Mouse (Mus musculus) neural tube, embryonic 14.5 days (tissue): ENCODE measurements at regions not wholly inside any gene's neighbourhood (a gene's known extent, or its start where the extent isn't known, plus 50 kb on each side); places are given as distances from the start of the nearest gene placed in this dataset.

Source experiments
- ATAC-seq: fragments of 200-750 bp; cut with Nextera tagmentation; 2 replicates; pipeline ENCODE4 v1.8.0; 2017; ENCODE audit warnings: low read depth, mild to moderate bottlenecking, moderate TSS enrichment, moderate library complexity
- H3K27ac ChIP-seq: fragments of 300-500 bp; sonication (generic); 2 replicates; pipeline ENCODE4 v1.5.1; 2014; ENCODE audit warnings: low read depth, mild to moderate bottlenecking, control low read depth, low read length, moderate library complexity, mixed read lengths
- H3K27me3 ChIP-seq: fragments of 300-500 bp; sonication (generic); 2 replicates; pipeline ENCODE4 v1.6.1; 2014; ENCODE audit warnings: low read length; ENCODE audit not compliant: control insufficient read depth, insufficient read depth
- H3K36me3 ChIP-seq: fragments of 300-500 bp; sonication (generic); 2 replicates; pipeline ENCODE4 v1.6.1; 2014; ENCODE audit warnings: low read length, mixed read lengths; ENCODE audit not compliant: control insufficient read depth, insufficient read depth
- H3K4me1 ChIP-seq: fragments of 300-500 bp; sonication (generic); 2 replicates; pipeline ENCODE4 v1.6.1; 2014; ENCODE audit warnings: low read length; ENCODE audit not compliant: control insufficient read depth, insufficient read depth
- H3K4me2 ChIP-seq: fragments of 300-500 bp; sonication (generic); 2 replicates; pipeline ENCODE4 v1.6.1; 2014; ENCODE audit warnings: mild to moderate bottlenecking, low read depth, low read length, control low read depth
- H3K4me3 ChIP-seq: fragments of 300-500 bp; sonication (generic); 2 replicates; pipeline ENCODE4 v1.5.1; 2014; ENCODE audit warnings: low read depth, low read length, control low read depth, mixed read lengths
- H3K9ac ChIP-seq: fragments of 300-500 bp; sonication (generic); replicated peaks from 2 replicates; pipeline ENCODE4 v1.6.1; 2014; ENCODE audit warnings: low read depth, mild to moderate bottlenecking, control low read depth, low read length, mixed read lengths
- H3K9me3 ChIP-seq: fragments of 300-500 bp; sonication (generic); 2 replicates; pipeline ENCODE4 v1.6.1; 2016; ENCODE audit warnings: low read length; ENCODE audit not compliant: control insufficient read depth
- WGBS: fragments of 180-500 bp; shearing (Covaris S2); extraction: QIAGEN DNeasy Blood & Tissue Kit; methylation state at CpG from one replicate; pipeline ENCODE4 v1.1.7; 2014; 5-methylcytosine and 5-hydroxymethylcytosine counted together

GRCm38 (mm10) chr3:126538516-126538915 lies 57.6 kb upstream of the Camk2d start:
- 87% methylated on average over 7 of the region's 7 CpGs for WGBS
- Histone ChIP-seq H3K9me3 (no peaks in the 10 kb centered on the region), H3K36me3 (no peaks in the 10 kb centered on the region), H3K4me3 (no peak overlapping the region), H3K4me1 (no peaks in the 10 kb centered on the region), H3K27me3 (no peaks in the 10 kb centered on the region), H3K4me2 (no peak overlapping the region), H3K9ac (no peak overlapping the region), H3K27ac (no peak overlapping the region)
- no peak for ATAC-seq

GRCm38 (mm10) chr3:126541105-126541504 lies 55.0 kb upstream of the Camk2d start:
- no peaks in the 10 kb centered on the region for H3K27me3 ChIP-seq
- H3K36me3 ChIP-seq: no peaks in the 10 kb centered on the region
- no peaks in the 10 kb centered on the region for H3K9me3 ChIP-seq
- H3K4me3 ChIP-seq: no peak overlapping the region
- 87% methylated on average over 4 of the region's 4 CpGs for WGBS
- H3K27ac ChIP-seq: no peak overlapping the region
- ATAC-seq: no peak
- no peak overlapping the region for H3K4me2 ChIP-seq
- no peaks in the 10 kb centered on the region for H3K4me1 ChIP-seq
- no peak overlapping the region for H3K9ac ChIP-seq
